Mouse (Mus musculus): ENCODE measurements around the gene Ybx1.

GRCm38 (mm10) chr4:119252025-119252808 is 42.2 kb downstream of the Ybx1 start:
- TF ChIP-seq CTCF (IDR thresholded peaks at IDR 0.05), result no peak
- no peak for TF ChIP-seq EP300 (IDR thresholded peaks at IDR 0.05)

Measured in lung, postnatal 0 days (tissue).